Mouse (Mus musculus) thymus, adult 18-20 months (tissue): ENCODE results near the gene Afap1.

Source experiments
- DNase-seq, 2 experiments: peaks; one replicate each; pipeline ENCODE4 v3.0.0; 2022; ENCODE audit warnings: mixed read lengths in 2 of 2

The Afap1 gene

DNA sequence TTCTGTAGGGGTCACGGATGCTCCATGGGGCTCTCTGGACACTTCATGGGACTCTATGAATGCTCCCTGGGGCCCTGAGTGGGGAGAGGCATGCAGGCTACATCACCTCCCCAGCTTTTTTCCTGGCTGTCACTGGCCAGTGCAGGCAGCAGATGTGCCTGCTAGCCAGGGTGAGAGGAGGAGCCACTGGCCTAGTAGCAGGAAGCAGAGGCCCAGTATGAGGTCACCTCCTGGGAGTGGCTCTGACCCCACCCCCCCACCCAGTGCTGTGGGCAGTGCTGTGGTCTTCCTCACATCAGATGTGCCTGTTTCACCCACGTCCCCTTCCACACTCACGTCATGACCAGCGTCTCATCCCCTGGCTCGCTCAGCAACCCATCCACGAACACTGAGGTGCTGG, 148.6 kb downstream of the Afap1 start:
- DNase-seq: no peak

GRCm38 (mm10) chr5:36043154-36043553, 150.0 kb downstream of the Afap1 start:
- DNase-seq: no peak
